Mouse (Mus musculus) Patski (cell line): Measurements from ENCODE around the gene Ntrk2. TPM values are rescaled to one million over a fixed set of nuclear protein-coding genes. Genes with fewer than 3 reads are reported as not detected.

ENCODE experiments used
- ATAC-seq: fragments of 100-300 bp; one replicate; pipeline ENCODE4 v1.8.0; 2021
- CTCF ChIA-PET: fragments of 350-600 bp; sonication (Branson Sonifier 250); formaldehyde crosslinking; loops from one replicate; lab custom pipeline; 2022; ENCODE audit warnings: inconsistent platforms; lab: Charles Lee
- POLR2A ChIA-PET: fragments of 350-600 bp; sonication (Branson Sonifier 250); formaldehyde crosslinking; loops from one replicate; lab custom pipeline; 2022; ENCODE audit warnings: antibody characterized with exemption, inconsistent platforms; lab: Charles Lee
- DNase-seq: peaks from one replicate; pipeline ENCODE4 v3.0.0-alpha.2; 2011; ENCODE audit warnings: low read depth, low spot score
- H3K27me3 ChIP-seq: fragments of 371-371 bp; one replicate; pipeline ENCODE4 v1.5.1; 2021
- CTCF ChIP-seq: fragments of 100-300 bp; IDR thresholded peaks from one replicate; pipeline ENCODE4 v1.5.1; 2021
- in situ Hi-C: fragments of 300-500 bp; cut with MboI; formaldehyde crosslinking; loops from 3 replicates; pipeline ENCODE4 v1.11.1; 2018; ENCODE audit warnings: low pct_unique_long_range_greater_than_20kb, mixed read lengths
- polyA plus RNA-seq: library from polyadenylated mRNA; unstranded; gene quantifications from one replicate; pipeline ENCODE4 v1.2.3, GENCODE M21; 2021

The Ntrk2 gene
- polyA plus RNA-seq, 1 experiment from 2014 or later, result 0.44 TPM

DNA sequence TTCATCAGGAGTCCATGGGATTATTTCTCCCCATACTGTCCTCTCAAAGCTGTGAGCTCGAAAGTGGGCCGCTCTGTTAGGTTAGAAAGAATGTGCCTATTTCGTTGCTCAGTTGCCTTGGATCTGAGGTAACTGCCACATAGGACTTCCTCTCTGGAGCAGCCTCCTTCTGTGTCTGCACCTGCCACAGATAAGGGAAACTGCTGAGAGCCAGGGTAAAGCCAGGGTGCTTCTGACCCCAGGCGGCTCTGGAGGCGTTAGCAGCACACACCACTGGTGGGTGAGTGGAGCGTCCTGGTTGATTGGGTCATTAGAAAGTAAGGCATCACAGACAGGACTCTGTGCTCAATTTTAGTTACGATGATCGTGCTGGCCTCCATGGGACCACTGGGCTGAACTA, 95.9 kb downstream of the Ntrk2 start:
- CTCF ChIA-PET, result no interaction called here
- no peaks in the 10 kb centered on the region for H3K27me3 ChIP-seq
- DNase-seq (no peak), ATAC-seq (no peak)
- no peak for TF ChIP-seq CTCF
- in situ Hi-C loops, result no loop called here
- POLR2A ChIA-PET, result no interaction called here

DNA sequence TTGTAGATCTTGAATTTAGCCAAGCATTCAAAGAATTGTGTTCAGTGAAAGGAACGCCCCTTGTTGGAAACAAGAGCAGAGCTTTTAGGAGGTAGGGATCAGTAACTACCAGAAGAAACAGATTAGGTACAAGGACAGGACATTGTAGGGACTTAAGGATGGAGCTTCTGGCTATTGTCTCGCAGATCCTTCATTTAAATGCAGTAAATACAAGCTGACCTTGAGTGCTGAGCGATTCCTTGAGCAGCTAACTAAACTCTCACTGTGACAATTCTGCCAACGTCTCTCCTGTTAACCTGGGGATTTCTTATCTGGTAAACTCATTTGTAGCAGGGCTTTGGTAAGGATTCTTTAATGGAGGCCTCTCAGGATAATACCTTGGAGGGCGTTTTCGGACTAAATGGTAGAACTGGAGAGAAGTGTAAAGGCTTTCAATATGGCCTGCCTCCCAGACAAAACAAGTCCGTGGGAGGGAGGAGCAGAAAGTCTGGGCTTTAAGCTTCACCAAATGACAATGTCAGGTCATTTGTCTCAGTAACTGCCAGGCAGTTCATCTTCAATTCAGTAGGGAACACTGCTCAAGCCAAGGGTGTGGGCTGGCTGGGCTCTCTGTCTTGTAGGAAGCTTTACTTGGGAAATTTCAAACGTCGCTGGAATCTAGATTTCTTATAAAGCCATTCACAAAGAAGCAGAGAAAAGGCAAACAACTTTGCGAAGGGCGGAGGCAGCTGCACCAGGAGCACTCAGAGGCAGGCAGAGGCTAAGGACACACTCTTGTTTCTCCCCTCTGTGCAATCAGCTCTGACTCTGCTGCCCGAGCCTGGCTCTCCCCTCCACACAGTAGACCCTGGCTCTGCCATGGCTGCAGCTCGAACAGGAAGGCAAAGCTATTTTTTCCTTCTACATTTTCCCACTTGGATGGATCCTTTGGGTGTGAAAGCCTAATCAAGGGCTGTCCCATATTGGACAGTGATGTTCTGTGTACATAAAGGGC, 98.7 kb downstream of the Ntrk2 start:
- TF ChIP-seq CTCF, result no peak
- no peak for ATAC-seq
- ChIA-PET POLR2A (no interaction called here), CTCF (no interaction called here)
- H3K27me3 ChIP-seq, result no peaks in the 10 kb centered on the region
- in situ Hi-C loops, result no loop called here
- DNase-seq, result no peak

DNA sequence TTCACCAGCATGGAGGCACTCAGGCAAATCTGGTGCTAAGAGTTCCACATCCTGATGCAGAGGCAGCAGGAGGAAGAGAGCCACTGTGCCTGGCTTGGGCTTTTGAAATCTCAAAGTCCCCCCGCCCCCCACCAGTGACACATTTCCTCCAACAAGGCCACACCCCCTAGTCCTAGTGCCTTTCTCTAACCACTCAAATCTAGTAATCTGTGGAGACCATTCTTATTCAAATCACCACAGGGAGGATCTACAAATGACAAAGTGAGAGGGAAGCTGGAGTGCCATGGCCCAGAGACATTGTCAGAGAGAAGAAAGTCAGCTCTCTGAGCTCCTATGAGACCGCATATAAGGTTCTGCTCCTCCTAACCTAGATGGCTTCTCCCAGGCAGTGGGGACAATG, 105.6 kb downstream of the Ntrk2 start:
- no peak for TF ChIP-seq CTCF
- no peak for ATAC-seq
- H3K27me3 ChIP-seq, result no peaks in the 10 kb centered on the region
- ChIA-PET CTCF (no interaction called here), POLR2A (no interaction called here)
- in situ Hi-C loops, result no loop called here
- DNase-seq, result no peak

DNA sequence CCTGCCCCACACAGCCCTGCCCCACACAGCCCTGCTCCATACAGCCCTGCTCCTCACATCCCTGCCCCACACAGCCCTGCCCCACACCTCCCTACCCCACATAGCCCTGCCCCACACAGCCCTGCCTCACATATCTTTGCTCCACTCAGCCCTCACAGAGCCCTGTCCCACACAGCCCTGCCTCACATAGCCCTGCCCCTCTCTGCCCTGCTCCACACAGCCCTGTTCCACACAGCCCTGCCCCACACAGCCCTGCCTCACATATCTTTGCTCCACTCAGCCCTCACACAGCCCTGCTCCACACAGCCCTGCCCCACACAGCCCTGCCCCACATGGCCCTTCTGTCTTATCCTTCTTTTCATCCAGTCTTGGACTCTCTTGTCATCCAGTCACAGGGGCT, 106.2 kb downstream of the Ntrk2 start:
- DNase-seq, result no peak
- POLR2A ChIA-PET, result no interaction called here
- ATAC-seq, result no peak
- CTCF ChIA-PET, result no interaction called here
- no peak for TF ChIP-seq CTCF
- no peaks in the 10 kb centered on the region for H3K27me3 ChIP-seq
- in situ Hi-C loops, result no loop called here

DNA sequence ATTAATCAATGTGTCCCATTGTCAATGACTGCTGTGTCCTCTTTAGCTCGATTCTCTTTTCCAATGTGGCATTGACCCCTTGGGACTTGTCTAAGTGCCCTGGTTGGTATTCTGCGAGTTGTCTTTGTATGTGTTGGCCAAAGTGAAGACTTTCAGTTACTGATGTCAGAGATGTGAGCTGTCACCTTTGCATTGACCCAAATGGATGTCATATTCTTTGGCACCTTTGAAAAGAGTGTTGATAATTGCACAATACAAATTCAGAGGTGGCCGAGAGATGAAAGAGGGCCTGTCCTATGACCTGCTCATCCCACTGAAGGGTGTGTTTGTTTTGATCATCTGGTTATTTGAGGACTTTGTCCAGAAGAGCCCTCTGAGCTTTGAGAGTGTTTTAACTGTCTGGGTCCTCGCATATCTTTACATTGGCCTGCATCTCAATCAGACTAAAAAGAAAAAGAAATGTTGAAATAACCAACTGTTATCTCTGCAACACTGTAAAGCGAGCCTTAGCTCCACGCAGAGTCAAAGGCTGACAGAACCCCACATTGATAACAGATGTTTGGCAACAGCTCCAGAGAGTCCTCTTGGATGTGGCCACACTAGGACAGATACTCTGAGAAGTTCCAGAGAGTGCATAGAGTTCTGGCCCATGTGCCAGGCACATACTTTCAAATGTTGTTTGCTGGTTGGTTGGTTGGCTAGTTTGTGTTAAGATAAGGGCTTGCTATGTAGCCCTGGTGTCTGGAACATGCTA, 107.9 kb downstream of the Ntrk2 start:
- no peak for ATAC-seq

DNA sequence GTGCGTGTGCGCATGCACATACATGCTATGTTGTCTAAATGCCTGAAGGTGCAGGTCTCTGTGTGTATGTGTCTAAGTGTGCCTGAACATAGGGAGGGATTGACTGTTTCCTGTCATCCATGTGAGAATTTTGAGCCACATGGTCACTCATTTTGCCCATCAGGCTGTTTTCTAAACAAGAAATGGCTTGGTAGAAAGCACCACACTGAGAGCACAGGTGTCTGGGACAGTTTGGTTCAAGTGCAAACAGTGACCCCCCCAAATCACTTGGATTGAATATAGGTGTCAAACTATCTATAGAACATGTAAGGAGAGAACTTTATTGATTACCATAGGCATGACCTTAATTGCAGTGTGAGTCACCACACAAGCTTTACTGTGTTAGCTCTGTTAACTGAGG, 110.0 kb downstream of the Ntrk2 start:
- DNase-seq (no peak), ATAC-seq (no peak)
- CTCF ChIA-PET, result interaction anchor here (0.9 kb wide), 1 partner anchor 11 kb away, joined by 3 read pairs; no protein-coding TSS in a partner anchor
- no peaks in the 10 kb centered on the region for H3K27me3 ChIP-seq
- POLR2A ChIA-PET, result no interaction called here
- no peak for TF ChIP-seq CTCF
- in situ Hi-C loops, result no loop called here

More for the DNA sequence above, 107.9 kb downstream of the Ntrk2 start:
- POLR2A ChIA-PET, result no interaction called here
- no peaks in the 10 kb centered on the region for H3K27me3 ChIP-seq
- CTCF ChIA-PET, result no interaction called here
- DNase-seq, result no peak
- no peak for TF ChIP-seq CTCF
- in situ Hi-C loops, result no loop called here

DNA sequence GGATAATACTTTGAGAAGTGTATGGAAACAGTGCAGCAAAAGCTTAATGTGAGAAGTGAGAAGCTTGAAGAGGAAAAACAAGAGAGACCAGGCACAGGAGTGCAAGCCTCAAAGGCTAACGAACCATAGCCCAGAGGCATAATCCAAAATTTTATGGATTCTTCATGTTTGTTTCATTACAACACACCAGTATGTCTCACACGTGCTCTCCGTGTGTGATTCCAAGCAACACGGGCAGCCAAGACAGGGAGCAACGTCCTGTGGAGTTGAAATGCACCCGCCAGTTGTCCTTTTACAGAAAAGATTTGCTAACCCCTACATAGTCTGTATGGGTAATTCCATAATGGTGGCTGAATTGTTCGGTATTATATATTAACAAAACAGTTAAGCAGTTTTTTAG, 113.9 kb downstream of the Ntrk2 start:
- ChIA-PET CTCF (no interaction called here), POLR2A (no interaction called here)
- in situ Hi-C loops, result no loop called here
- ATAC-seq, result no peak
- no peak for DNase-seq
- H3K27me3 ChIP-seq, result no peaks in the 10 kb centered on the region
- no peak for TF ChIP-seq CTCF

DNA sequence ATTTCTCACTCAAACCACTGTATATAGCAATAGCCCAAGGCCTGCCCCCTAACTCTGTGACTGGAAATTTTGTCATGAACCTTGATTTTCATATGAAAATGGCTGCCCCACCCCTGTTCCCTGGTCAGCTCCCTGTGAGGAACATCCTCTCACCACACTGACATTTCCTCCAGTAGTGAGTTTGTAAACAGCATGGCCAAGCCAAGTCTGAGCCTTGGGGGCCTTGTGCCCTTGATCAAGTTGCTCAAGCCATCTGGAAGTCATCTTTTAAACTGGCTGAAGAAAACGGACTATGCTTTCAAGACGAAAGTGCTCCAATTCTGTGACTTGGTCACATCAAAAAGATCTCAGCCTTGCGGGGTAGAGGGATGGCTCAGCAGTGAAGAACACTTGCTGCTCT, 114.9 kb downstream of the Ntrk2 start:
- no peak for TF ChIP-seq CTCF
- DNase-seq, result no peak
- in situ Hi-C loops, result no loop called here
- no peaks in the 10 kb centered on the region for H3K27me3 ChIP-seq
- ChIA-PET POLR2A (no interaction called here), CTCF (no interaction called here)
- no peak for ATAC-seq

DNA sequence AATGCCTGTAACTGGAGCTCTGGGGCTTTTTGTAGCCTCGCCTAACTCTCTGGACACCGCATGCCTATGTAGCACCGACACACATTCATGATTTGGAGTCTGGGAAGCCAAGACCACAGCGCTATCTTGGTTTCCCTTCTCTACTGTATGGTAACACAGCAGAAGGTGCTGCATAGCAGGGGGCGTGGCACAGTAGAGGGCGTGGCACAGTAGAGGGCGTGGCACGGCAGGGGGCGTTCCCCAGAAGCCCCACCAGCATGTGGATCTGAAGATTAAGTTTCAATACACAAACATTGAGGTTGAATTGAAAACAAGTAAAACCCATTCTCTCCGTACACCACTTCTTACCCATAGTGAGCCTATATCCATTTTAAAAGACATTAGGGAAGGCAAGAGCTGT, 115.3 kb downstream of the Ntrk2 start:
- in situ Hi-C loops, result no loop called here
- no peak for TF ChIP-seq CTCF
- H3K27me3 ChIP-seq, result no peaks in the 10 kb centered on the region
- ChIA-PET CTCF (no interaction called here), POLR2A (no interaction called here)
- DNase-seq (no peak), ATAC-seq (no peak)

DNA sequence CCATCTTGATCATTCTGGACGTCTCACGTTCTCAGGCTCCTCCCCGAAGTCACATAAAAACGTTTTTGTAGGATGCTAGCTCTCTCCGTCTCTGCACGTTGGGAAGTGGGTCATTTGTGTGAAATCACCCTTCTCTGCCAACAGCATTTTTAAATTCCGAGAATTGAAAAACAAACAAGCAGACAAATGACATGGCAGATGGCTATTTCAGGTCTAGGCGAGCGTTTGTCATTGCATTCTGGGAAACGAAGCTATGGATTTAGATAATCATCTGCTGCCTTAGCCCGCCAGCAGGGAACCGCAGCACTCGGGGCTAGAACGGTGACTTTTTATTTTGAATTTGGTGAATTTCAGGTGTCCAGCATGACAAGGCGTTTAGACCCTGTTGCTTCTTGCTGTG, 115.8 kb downstream of the Ntrk2 start:
- ATAC-seq (no peak), DNase-seq (no peak)
- no peaks in the 10 kb centered on the region for H3K27me3 ChIP-seq
- POLR2A ChIA-PET, result no interaction called here
- no peak for TF ChIP-seq CTCF
- in situ Hi-C loops, result no loop called here
- CTCF ChIA-PET, result no interaction called here

DNA sequence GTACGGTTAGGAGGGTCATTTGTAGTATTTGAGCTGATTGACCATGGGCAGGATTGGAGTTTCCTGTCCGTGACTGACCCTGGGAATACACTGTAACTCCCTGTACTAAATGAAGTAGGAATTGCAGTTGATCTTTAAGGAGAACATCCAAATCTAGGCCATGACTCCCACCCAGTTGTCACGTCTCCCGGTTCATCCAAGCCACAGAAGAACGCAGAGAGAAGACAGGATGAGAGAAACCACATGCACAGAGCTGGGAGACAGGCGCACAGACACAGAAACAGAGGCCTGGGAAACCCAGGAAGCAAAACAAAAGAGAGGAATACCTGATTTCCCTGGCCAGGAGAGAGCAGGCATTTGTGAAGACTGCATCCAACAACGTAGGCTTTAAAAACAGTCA, 117.1 kb downstream of the Ntrk2 start:
- no peak for ATAC-seq
- in situ Hi-C loops, result no loop called here
- TF ChIP-seq CTCF, result no peak
- POLR2A ChIA-PET, result no interaction called here
- H3K27me3 ChIP-seq, result no peaks in the 10 kb centered on the region
- CTCF ChIA-PET, result interaction anchor here (1.2 kb wide), 1 partner anchor 13 kb away, joined by 4 read pairs; no protein-coding TSS in a partner anchor
- DNase-seq, result no peak
